Comparison of ENCODE assay signal across 10 mouse cellular contexts in the genomic region with DNA sequence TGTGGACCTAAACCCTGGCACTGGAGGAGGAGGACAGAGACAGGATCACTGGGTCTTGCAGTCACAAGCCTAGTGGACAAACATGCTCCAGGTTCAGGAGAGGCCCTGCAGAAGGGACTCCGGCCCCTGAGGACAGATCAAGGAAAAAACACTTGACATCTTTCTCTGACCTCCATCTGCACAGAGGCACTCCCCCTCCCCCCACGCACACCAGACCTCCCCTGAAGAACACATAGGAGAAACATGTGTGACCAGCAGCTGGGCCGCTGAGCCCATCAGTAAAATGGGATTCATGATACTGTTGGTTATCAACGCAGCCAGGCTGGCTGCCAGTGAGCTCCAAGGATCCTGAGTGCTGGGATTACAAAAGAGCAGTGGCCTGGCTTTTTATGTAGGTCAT.
"Had no signal": no experiment of that assay in that cellular context is flagged by ENCODE, and none has a peak within 500 bp of the region (broad histone marks: within the 10 kb centered on the region; RNA-seq: fewer than 3 reads in every experiment).

No protein-coding gene starts in this region.

- H3K27ac ChIP-seq: kidney, embryonic 15.5 days; limb, embryonic 15.5 days; liver, embryonic 12.5 days; lung, embryonic 15.5 days; midbrain, embryonic 15.5 days; neural tube, embryonic 13.5 days had no signal

- H3K27me3 ChIP-seq: kidney, embryonic 15.5 days; limb, embryonic 15.5 days; lung, embryonic 15.5 days; midbrain, embryonic 15.5 days had no signal

- H3K9ac ChIP-seq: kidney, embryonic 15.5 days; limb, embryonic 15.5 days; liver, embryonic 12.5 days; lung, embryonic 15.5 days; midbrain, embryonic 15.5 days; neural tube, embryonic 13.5 days had no signal

- H3K36me3 ChIP-seq: kidney, embryonic 15.5 days; limb, embryonic 15.5 days; liver, embryonic 12.5 days; lung, embryonic 15.5 days; midbrain, embryonic 15.5 days; neural tube, embryonic 13.5 days had no signal

- H3K4me2 ChIP-seq: kidney, embryonic 15.5 days; limb, embryonic 15.5 days; liver, embryonic 12.5 days; lung, embryonic 15.5 days; midbrain, embryonic 15.5 days; neural tube, embryonic 13.5 days had no signal

- H3K4me3 ChIP-seq: kidney, embryonic 15.5 days; limb, embryonic 15.5 days; liver, embryonic 12.5 days; lung, embryonic 15.5 days; midbrain, embryonic 15.5 days; neural tube, embryonic 13.5 days had no signal

- ATAC-seq: liver, embryonic 12.5 days; midbrain, embryonic 15.5 days had no signal

- DNase-seq: kidney, postnatal 14 days; right cerebral cortex, adult 18-20 months; right cerebral cortex, postnatal 25 days; thymus, postnatal 4 days had no signal

- H3K9me3 ChIP-seq: limb, embryonic 15.5 days; liver, embryonic 12.5 days; lung, embryonic 15.5 days; midbrain, embryonic 15.5 days; neural tube, embryonic 13.5 days had no signal
